Mouse (Mus musculus): ENCODE measurements around the gene Csrp2.

Csrp2 gene

DNA sequence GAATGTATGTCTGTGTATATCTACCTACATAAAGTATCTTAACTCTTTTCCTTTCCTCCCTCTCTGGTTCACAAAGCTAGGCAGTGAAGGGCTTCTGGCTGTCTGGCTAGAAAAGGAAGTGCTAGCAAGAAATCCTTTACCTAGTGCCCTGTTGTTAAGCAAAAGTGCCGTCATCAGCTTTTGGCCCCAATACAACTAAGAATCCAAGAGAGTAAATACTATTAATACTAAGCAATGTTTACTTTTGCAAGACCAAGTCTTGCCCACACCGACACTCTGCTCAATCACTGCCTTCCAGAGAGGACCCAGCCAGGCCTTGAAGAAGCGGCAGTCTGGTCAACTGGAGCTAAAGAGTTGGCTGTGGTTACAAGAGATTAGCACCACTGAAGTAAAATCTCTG lies 51.5 kb downstream of the Csrp2 start:
- DNase-seq (ENCODE audit: low spot score in 2 of 2): no peak

DNA sequence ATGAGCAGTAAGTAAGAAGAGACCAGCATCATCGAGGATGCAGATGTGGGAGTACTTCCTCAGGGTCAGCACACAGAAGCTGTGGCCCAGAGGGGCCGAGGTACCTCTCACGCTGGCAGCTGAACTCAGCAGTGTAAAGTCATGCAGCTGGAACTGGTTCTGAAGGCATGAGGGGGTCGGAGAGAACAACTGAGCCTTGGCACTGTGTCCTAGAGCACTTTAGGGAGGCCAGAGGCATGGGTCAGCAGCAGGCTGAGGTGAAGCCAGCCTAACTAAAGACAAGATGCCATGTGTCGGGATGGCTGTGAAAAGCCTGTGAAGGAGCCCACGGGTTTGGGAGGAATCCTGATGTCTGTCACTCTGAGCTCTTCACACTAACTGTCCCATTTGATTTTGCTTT lies 51.9 kb downstream of the Csrp2 start:
- DNase-seq (ENCODE audit: low spot score in 2 of 2): no peak

DNA sequence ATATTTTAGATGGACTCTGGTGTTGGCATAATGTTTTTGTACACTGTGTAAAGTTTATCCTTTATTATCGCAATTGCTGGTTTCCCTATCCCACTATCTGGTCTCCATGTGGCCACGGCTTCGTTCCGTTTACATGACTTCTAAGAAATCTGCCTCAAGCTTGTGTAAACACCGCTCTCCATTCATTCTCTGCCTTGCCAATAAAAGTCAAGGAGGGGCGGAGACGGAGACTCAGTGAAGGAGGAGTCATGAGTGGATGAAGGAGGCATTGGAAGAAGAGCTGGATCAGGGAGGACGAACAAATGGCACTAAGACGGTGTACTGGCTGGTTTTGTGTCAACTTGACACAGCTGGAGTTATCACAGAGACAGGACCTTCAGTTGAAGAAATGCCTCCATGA lies 52.4 kb downstream of the Csrp2 start:
- no peak for DNase-seq (ENCODE audit: low spot score in 2 of 2)

DNA sequence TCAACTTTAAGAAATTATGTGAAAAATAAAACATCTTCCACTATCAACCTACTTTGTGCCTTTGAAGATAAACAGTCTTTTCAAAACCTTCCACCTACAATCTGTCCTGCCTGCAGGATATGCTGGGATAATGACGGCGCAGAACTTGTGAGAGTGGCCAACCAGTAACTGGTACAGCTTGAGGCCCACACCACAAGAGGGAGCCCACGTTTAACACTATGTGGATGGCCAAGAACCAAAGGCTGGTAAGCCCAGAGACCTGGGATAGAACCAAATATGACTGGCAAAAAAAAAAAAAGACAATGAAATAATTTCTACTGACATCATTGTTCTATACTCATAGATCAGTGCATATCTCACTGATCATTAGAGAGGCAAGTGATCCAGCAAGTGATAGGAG lies 54.9 kb downstream of the Csrp2 start:
- peak; percentile 28 to 54 for DNase-seq (ENCODE audit: low spot score in 2 of 2)

DNA sequence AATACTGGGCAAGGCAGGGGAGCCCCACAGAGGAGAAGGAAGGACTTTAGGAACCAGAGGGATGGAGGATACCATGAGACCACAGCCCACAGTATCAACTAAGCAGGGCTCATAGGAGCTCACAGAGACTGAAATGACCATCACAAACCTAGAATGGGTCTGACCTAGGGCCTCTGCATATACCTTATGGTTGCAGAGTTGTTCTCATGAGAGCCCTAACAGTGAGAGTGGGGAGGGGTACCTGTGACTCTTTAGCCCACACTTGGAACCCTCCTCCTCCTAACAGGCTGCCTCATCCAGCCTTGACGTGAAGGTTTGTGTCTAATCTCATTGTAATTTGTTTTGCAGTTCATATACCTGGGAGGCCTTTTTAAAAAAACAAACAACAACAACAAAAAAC lies 55.3 kb downstream of the Csrp2 start:
- no peak for DNase-seq (ENCODE audit: low spot score in 2 of 2)

DNA sequence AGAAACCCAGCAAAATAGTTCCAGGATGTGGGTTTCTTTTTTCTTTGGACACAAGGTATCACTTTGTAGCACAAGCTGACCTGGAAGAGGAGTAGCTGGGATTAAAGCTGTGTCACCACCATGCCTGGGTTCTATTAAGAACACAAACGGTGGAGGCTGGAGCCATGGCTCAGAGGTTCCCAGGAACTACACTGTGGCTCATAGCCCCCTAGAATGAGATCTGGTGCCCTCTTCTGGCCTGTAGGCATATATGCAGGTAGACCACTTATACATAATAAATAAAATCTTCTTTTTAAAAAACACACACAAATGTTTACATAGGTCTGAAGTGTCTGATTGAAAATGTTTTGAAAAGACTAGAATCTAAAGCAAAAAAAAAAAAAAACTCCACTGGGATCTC lies 56.5 kb downstream of the Csrp2 start:
- no peak for DNase-seq (ENCODE audit: low spot score in 2 of 2)

DNA sequence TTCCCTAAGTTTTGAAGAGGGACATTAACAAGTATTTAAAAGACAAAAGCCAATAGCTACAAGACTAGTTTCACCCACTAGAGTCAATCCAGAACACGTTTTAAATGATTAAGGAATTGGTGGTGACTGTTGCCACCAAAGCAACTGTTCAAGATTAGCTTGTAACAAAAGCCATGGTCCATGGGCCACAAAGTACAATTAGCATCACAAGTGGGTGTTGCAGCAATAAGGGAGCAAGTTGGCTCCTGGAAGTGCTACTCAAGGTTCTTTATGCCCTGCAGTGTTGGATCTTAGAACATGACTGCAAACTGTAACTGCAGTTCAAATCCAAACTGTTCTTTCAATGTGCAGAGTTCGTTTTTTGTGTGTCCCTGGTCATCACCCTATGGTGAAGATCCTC lies 57.8 kb downstream of the Csrp2 start:
- DNase-seq (ENCODE audit: low spot score in 2 of 2): no peak

DNA sequence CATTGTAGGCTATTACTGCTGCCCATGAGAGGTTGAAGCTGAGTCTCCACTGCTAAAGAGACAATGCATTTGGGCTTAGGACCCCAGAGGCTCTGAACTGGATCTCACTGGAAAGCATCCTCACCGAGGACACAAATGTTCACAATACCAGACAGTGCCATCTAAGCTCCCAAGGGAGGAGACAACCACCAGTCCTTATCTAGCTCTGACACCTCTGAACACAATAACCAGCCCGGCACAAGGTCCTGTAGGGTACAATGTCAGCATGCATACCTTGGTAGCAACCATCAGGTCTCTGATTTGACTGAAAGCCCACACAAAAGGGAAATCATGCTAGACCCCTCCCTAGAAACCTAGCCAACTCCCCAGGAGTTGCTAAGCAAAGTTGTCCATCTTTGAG lies 59.8 kb downstream of the Csrp2 start:
- no peak for DNase-seq (ENCODE audit: low spot score in 2 of 2)

DNA sequence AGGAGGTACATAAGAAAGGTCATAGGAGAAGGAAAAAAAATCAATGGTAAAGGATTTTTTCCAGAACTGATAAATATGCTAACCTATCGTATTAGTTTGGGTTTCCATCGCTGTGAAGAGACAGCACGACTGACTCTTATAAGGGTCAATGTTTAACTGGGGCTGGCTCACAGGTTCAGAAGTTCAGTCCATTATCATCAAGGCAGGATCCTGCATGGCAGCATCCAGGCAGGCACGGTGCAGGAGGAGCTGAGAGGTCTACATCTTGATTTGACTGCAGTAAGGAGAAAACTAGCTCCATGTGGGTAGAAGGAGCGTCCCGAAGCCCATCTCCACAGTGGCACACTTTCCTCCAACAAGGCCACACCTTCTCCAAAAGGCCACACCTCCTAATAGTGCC lies 60.9 kb downstream of the Csrp2 start:
- DNase-seq (ENCODE audit: low spot score in 2 of 2): no peak

DNA sequence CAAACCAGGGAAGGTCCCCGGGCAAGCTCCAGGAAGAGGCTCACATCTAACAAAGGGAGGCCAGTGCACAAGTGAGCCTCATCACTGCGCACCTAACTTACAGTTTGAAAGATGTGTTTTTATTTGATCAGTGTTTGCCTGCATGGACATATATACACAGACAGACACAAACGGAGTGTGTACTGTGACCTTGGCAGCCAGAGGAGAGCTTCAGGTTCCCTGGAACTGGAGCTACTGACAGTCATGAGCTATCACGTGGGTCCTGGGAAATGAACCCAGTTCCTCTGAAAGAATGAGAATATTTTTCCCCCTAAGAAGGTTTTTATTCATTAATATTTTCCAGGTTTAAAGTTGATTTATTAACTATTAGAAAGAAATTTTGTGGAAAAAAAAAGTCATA lies 63.2 kb downstream of the Csrp2 start:
- DNase-seq (ENCODE audit: low spot score in 2 of 2): no peak

DNA sequence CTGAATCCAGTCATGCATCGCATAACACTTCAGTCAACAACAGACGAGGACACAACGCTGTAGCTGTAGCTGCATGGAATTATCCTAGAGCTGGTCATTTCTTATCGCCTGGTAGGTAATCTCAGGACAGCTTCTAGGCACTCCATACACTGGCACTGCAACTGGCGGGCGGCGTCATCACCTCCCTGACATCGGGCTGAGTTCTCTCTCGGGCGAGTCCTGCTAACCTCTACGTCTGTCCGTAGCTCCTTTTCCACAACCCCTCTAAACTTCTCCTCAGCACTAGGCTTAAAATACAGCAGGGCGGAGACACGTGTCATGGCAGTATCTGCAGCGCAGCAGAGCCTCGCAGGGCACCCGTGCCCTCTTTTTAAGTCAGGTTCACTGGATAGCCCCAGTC lies 67.1 kb downstream of the Csrp2 start:
- DNase-seq (ENCODE audit: low spot score in 2 of 2): no peak

Data from frontal cortex, postnatal 36 days (tissue).